ENCODE assay signal across 12 mouse cellular contexts in genomic region chr7:139133446-139133845, GRCm38 (mm10). TPM values are rescaled to one million over a fixed set of nuclear protein-coding genes. Genes with fewer than 3 reads are reported as not detected.
DNase-seq lines count a peak whose midpoint lies in the region; ATAC-seq and TF ChIP-seq lines count a peak whose summit lies in the region.
"Had no signal": no experiment of that assay in that cellular context is flagged by ENCODE, and none has a peak within 500 bp of the region (broad histone marks: within the 10 kb centered on the region; RNA-seq: fewer than 3 reads in every experiment).

No protein-coding gene starts in this region.

- H3K4me2 ChIP-seq in intestine, embryonic 15.5 days (replicated peaks): no peak overlapping the region

- ATAC-seq in intestine, embryonic 15.5 days: no peak
- ATAC-seq: hindbrain, embryonic 16.5 days had no signal

- H3K4me1 ChIP-seq in lung, adult 2 months (ENCODE audit: control insufficient read depth, insufficient read depth, low read length): no peaks in the 10 kb centered on the region
- peaks cover 14% of the 10 kb centered on the region; the same call in 1 of the 2 replicates for H3K4me1 ChIP-seq in intestine, embryonic 15.5 days (replicated peaks)

- no peak overlapping the region for H3K27ac ChIP-seq in intestine, embryonic 15.5 days
- H3K27ac ChIP-seq: liver, embryonic 14.5 days had no signal

- no peaks in the 10 kb centered on the region for H3K27me3 ChIP-seq in intestine, embryonic 15.5 days (replicated peaks)

- no peak overlapping the region for H3K4me3 ChIP-seq in lung, adult 2 months (replicated peaks; ENCODE audit: extremely low read depth, low read depth, low read length)
- H3K4me3 ChIP-seq in intestine, embryonic 15.5 days (replicated peaks): no peak overlapping the region

- H3K36me3 ChIP-seq in intestine, embryonic 15.5 days: no peaks in the 10 kb centered on the region

- intact Hi-C loops in gastrocnemius, postnatal 14 days (cut with DNase I; ENCODE audit: low total_unique reads): no loop called here

- 52% methylated on average over 3 of the region's 3 CpGs for WGBS in lung, adult 2 months
- WGBS in intestine, embryonic 15.5 days: 77% methylated on average over 3 of the region's 3 CpGs

- H3K9ac ChIP-seq in intestine, embryonic 15.5 days: no peak overlapping the region
- H3K9ac ChIP-seq: liver, embryonic 14.5 days had no signal

- no peak for TF ChIP-seq CTCF in lung, adult 2 months (IDR thresholded peaks at IDR 0.05; ENCODE audit: insufficient read depth, low read length)

- H3K9me3 ChIP-seq in intestine, embryonic 15.5 days: no peaks in the 10 kb centered on the region

- no peak for TF ChIP-seq POLR2A in lung, adult 2 months (IDR thresholded peaks at IDR 0.05; ENCODE audit: borderline replicate concordance, extremely low read depth, low read depth, low read length)

- DNase-seq in gastrocnemius, postnatal 10 days: peak; percentile 54
- DNase-seq in gastrocnemius, postnatal 14 days: no peak
- peak; percentile 68 for DNase-seq in lung, postnatal 14 days
- DNase-seq in lung, adult 2 months: no peak
- peak; percentile 78 for DNase-seq in adrenal gland, postnatal 25 days
- DNase-seq in layer of hippocampus, adult 9-11 months: peak; percentile 50
- no peak for DNase-seq in B cell, adult 2 months
- DNase-seq: right cerebral cortex, adult 18-20 months; thymus, adult 18-20 months had no signal

RNA-seq across cellular contexts. Expression of gene Dpysl4, which starts 47.6 kb away (rescaled TPM):
- total RNA-seq in gastrocnemius, postnatal 10 days (2021): 1 to 10 TPM; 1.6 TPM
- total RNA-seq in gastrocnemius, postnatal 14 days (2021): 1 to 10 TPM; 1.2 to 1.3 TPM
- 0.38 and 0.40 TPM in 2 replicates for polyA plus RNA-seq in lung, adult 2 months (2012; rRNA removed)
- total RNA-seq in adrenal gland, postnatal 25 days (2021): 2.0 and 4.3 TPM in 2 replicates
- 12.7 and 15.6 TPM in 2 replicates for polyA plus RNA-seq in intestine, embryonic 15.5 days (2015; fragmentation: Nextera tagmentation; extraction: Ambion mirVana)

Comparison
In these comparisons a context has a peak if more than half of its experiments do, and no peak if none do; other contexts are left out.
1. DNase-seq: peak in gastrocnemius, postnatal 10 days (single experiment), lung, postnatal 14 days (single experiment), adrenal gland, postnatal 25 days (single experiment) and layer of hippocampus, adult 9-11 months (single experiment); none in gastrocnemius, postnatal 14 days (single experiment), lung, adult 2 months (single experiment) and B cell, adult 2 months (0 of 2).